Mouse (Mus musculus) left cerebral cortex, adult 11 months (tissue): ENCODE data around the gene Chd2.
"Not testable (repeated sequence)": the region's sequence is repeated elsewhere in the genome, so short reads cannot be mapped to it uniquely, and the experiment has no call there.

Experiments used
- DNase-seq: peaks from one replicate; pipeline ENCODE4 v3.0.0; 2022; ENCODE audit warnings: low spot score

The Chd2 gene

GRCm38 (mm10) chr7:73541412-73542130 lies at the start of gene Chd2:
Chd2 (minus strand) TSS chr7:73541830.
- DNase-seq, result no peak

- DNase-seq, result no peak
These were observed 49.1 kb upstream of the Chd2 start for GRCm38 (mm10) chr7:73590757-73591156.

- DNase-seq, result no peak
These were observed 47.7 kb upstream of the Chd2 start for GRCm38 (mm10) chr7:73589208-73589771.

- DNase-seq, result no peak
These were observed 46.8 kb upstream of the Chd2 start for GRCm38 (mm10) chr7:73588351-73588906.

GRCm38 (mm10) chr7:73586717-73587116 lies 45.1 kb upstream of the Chd2 start:
- peak; percentile 63 for DNase-seq

GRCm38 (mm10) chr7:73586206-73586605 lies 44.6 kb upstream of the Chd2 start:
- no peak for DNase-seq

GRCm38 (mm10) chr7:73585114-73586032 lies 43.7 kb upstream of the Chd2 start:
- DNase-seq, result no peak

GRCm38 (mm10) chr7:73584009-73584995 lies 42.7 kb upstream of the Chd2 start:
- no peak for DNase-seq

- no peak for DNase-seq
These were observed 41.8 kb upstream of the Chd2 start for GRCm38 (mm10) chr7:73583400-73583799.

GRCm38 (mm10) chr7:73581836-73582375 lies 40.3 kb upstream of the Chd2 start:
- no peak for DNase-seq

GRCm38 (mm10) chr7:73579072-73579731 lies 37.6 kb upstream of the Chd2 start:
- no peak for DNase-seq

- DNase-seq, result no peak
These were observed 36.3 kb upstream of the Chd2 start for GRCm38 (mm10) chr7:73577888-73578421.

- no peak for DNase-seq
These were observed 34.7 kb upstream of the Chd2 start for GRCm38 (mm10) chr7:73576101-73576936.

GRCm38 (mm10) chr7:73575257-73575656 lies 33.6 kb upstream of the Chd2 start:
- no peak for DNase-seq

- not testable (repeated sequence) for DNase-seq
These were observed 33.0 kb upstream of the Chd2 start for GRCm38 (mm10) chr7:73574673-73575072.

- DNase-seq, result no peak
These were observed 30.9 kb upstream of the Chd2 start for GRCm38 (mm10) chr7:73572571-73572970.

- no peak for DNase-seq
These were observed 27.3 kb upstream of the Chd2 start for GRCm38 (mm10) chr7:73568801-73569403.

GRCm38 (mm10) chr7:73567754-73568161 lies 26.1 kb upstream of the Chd2 start:
- no peak for DNase-seq

- no peak for DNase-seq
These were observed 22.5 kb upstream of the Chd2 start for GRCm38 (mm10) chr7:73564131-73564530.
